Mouse (Mus musculus): ENCODE results near the gene Hist1h3i. TPM values are rescaled to one million over a fixed set of nuclear protein-coding genes. Genes with fewer than 3 reads are reported as not detected.
"Not testable (repeated sequence)": the region's sequence is repeated elsewhere in the genome, so short reads cannot be mapped to it uniquely, and the experiment has no call there.

Hist1h3i gene
- polyA plus RNA-seq (2015; fragmentation: Nextera tagmentation; extraction: Ambion mirVana): 128 and 155 TPM in 2 replicates

DNA sequence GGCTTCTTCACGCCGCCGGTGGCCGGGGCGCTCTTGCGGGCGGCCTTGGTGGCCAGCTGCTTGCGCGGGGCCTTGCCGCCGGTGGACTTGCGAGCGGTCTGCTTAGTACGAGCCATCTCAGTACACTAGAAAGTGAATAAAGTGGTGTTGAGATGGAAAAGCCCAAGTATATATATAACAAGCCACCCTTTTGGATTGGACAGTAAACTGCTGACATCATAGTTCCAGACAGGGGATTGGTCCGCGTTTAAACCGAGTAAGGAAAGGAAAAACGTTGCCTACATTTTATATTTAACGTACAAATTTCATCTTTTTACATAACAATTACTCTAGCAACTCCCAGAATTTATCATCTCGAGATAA lies at the start of gene Hist1h3i:
Hist1h3i (minus strand) TSS at position 116 of the 363 bp plus-strand sequence.
- no peaks in the 10 kb centered on the region for H3K27me3 ChIP-seq
- under 1% methylated on average over 15 of the region's 20 CpGs for WGBS
- H3K36me3 ChIP-seq: no peaks in the 10 kb centered on the region

DNA sequence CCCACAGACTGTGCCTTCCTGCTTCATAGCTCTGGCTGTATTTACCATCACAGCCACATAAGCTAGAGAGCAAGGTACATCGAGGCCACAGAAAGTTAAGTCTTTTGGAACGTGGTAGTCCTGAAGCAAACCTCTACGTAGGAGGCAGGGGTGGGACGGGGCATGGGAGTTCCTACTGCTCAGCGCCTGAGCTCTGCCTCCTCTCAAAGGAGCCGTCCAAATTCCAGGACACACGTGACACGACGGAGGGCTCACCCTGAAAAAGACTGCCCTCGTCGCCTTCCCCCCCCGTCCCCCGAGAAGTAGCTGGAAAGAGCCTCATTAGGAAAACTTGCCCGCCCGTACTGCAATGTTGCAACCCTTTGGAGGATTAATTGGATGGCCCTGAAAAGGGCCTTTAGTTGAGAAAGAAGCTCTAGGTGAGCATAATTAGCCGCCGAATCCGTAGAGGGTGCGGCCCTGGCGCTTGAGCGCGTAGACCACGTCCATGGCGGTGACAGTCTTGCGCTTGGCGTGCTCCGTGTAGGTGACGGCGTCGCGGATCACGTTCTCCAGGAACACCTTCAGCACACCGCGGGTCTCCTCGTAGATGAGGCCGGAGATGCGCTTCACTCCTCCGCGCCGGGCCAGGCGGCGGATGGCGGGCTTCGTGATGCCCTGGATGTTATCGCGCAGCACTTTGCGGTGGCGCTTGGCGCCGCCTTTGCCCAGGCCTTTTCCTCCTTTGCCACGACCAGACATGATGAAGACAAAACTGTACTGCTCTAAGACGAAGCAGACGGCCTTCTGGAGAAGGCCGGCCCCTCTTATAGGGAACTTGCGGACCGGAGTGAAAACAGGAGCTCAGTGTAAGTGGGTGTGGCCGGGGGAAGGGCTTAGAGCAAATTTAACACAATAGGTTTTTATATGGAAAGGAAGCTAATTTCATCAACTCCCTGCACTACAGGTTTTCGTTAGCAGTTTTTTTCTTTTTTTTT lies 48.5 kb upstream of the Hist1h3i start, which contains the start of gene Hist1h4n:
Hist1h4n (minus strand) TSS at position 779 of the 977 bp plus-strand sequence.
- H3K27ac ChIP-seq: peak within 1 kb of the TSS; percentile 66
- peak within 1 kb of the TSS; percentile 50 for H3K4me2 ChIP-seq

More for the DNA sequence above, at the start of gene Hist1h3i:
- no peaks in the 10 kb centered on the region for H3K9me3 ChIP-seq
- H3K4me3 ChIP-seq: peak within 1 kb of the TSS; percentile 48
- H3K4me1 ChIP-seq: peaks cover 44% of the 10 kb centered on the region
- ATAC-seq (ENCODE audit: insufficient number of reproducible peaks, insufficient read depth, low FRiP score, low TSS enrichment, low read depth): peak; percentile 77
- peak within 1 kb of the TSS; percentile 95 for H3K27ac ChIP-seq
- H3K4me2 ChIP-seq: peak within 1 kb of the TSS; percentile 73
- H3K9ac ChIP-seq: peak within 1 kb of the TSS; percentile 78

DNA sequence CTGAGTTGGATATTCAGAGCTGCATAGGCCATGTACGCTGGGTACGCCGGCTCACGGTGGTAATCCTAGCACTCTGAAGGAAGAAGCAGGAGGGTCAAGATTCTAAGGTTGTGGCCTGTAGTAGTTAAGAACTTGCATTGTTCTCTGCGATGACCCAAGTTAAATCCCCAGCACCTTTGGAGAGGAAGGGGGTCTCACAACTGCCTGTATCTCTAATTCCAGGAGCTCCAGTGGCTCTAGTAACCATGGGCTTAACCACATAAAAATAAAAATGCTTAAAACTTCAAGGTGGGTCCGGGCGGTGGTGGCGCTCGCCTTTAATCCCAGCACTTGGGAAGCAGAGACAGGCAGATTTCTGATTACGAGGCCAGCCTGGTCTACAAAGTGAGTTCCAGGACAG lies 47.2 kb upstream of the Hist1h3i start:
- H3K4me2 ChIP-seq: 0 out of 2 replicates have a peak overlapping the region, but pooled peaks have one; percentile 2
- no peaks in the 10 kb centered on the region for H3K9me3 ChIP-seq
- no peaks in the 10 kb centered on the region for H3K27me3 ChIP-seq
- ATAC-seq (ENCODE audit: insufficient number of reproducible peaks, insufficient read depth, low FRiP score, low TSS enrichment, low read depth): no peak
- WGBS: 87% methylated on average over 10 of the region's 10 CpGs
- H3K36me3 ChIP-seq: no peaks in the 10 kb centered on the region
- no peak overlapping the region for H3K9ac ChIP-seq
- H3K27ac ChIP-seq: peak overlapping the region; percentile 23; the same call in 1 of the 2 replicates
- no peaks in the 10 kb centered on the region for H3K4me1 ChIP-seq
- no peak overlapping the region for H3K4me3 ChIP-seq

More for the DNA sequence above, 48.5 kb upstream of the Hist1h3i start, which contains the start of gene Hist1h4n:
- H3K27me3 ChIP-seq, H3K9me3 ChIP-seq, H3K4me1 ChIP-seq, H3K36me3 ChIP-seq: not testable (repeated sequence)
- H3K9ac ChIP-seq: peak within 1 kb of the TSS; percentile 49; the same call in 1 of the 2 replicates
- ATAC-seq (ENCODE audit: insufficient number of reproducible peaks, insufficient read depth, low FRiP score, low TSS enrichment, low read depth): peak; percentile 83
- WGBS: under 1% methylated on average over 26 of the region's 58 CpGs
- H3K4me3 ChIP-seq: peak within 1 kb of the TSS; percentile 29; the same call in 1 of the 2 replicates

DNA sequence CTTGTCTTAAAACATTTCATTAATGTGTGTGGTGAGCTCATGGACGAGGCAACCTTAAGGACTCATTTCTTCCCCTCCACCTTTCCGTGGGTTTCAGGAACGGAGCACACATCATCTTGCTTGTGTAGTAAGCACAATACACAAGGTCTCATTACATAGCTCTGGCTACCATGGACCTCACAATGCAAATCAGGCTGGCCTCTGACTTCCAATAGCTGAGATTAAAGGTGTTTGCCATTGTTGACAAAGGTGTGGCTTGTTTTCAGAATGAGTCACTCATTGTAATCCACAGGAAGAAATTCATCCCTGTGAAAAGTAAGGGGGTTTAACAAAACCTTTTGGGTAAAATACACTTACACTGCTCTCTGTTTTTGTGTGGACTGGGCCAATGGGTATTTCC lies 45.3 kb upstream of the Hist1h3i start:
- no peak overlapping the region for H3K27ac ChIP-seq
- no peaks in the 10 kb centered on the region for H3K4me1 ChIP-seq
- no peak for ATAC-seq (ENCODE audit: insufficient number of reproducible peaks, insufficient read depth, low FRiP score, low TSS enrichment, low read depth)
- H3K4me2 ChIP-seq: no peak overlapping the region
- H3K9me3 ChIP-seq: no peaks in the 10 kb centered on the region
- 80% methylated on average over 3 of the region's 3 CpGs for WGBS
- no peak overlapping the region for H3K9ac ChIP-seq
- H3K27me3 ChIP-seq: no peaks in the 10 kb centered on the region
- no peak overlapping the region for H3K4me3 ChIP-seq
- no peaks in the 10 kb centered on the region for H3K36me3 ChIP-seq

DNA sequence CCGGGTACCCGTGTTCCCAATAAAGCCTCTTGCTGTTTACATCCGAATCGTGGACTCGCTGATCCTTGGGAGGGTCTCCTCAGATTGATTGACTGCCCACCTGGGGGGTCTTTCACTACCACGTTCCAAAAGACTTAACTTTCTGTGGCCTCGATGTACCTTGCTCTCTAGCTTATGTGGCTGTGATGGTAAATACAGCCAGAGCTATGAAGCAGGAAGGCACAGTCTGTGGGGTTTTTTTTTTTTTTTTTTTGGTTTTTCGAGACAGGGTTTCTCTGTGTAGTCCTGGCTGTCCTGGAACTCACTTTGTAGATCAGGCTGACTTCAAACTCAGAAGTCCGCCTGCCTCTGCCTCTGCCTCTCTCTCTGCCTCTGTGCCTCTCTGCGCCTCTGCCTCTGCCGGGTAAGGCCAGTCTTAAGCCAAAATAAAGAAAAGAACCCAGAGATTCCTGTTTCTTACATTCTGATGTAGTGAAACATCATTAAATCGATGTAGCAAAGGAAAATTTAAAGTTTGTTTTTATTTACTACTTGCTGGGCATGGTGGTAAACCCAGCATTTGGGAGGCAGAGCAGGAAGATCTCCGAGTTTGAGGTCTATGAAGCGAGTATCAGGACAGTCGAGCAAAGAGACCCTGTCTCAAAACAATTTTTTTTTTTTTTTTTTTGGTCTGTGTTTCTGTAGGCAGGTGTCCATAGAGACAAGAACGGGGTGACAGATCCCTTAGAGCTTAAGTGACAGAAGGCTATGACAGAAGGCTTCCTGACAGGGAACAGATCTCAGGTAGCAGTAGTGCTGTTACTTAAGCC lies 37.1 kb upstream of the Hist1h3i start:
- not testable (repeated sequence) for H3K4me2 ChIP-seq; H3K4me3 ChIP-seq; H3K9me3 ChIP-seq; H3K27ac ChIP-seq; H3K27me3 ChIP-seq; H3K9ac ChIP-seq; H3K4me1 ChIP-seq; H3K36me3 ChIP-seq; ATAC-seq (ENCODE audit: insufficient number of reproducible peaks, insufficient read depth, low FRiP score, low TSS enrichment, low read depth)
- WGBS: 82% methylated on average over 6 of the region's 16 CpGs

DNA sequence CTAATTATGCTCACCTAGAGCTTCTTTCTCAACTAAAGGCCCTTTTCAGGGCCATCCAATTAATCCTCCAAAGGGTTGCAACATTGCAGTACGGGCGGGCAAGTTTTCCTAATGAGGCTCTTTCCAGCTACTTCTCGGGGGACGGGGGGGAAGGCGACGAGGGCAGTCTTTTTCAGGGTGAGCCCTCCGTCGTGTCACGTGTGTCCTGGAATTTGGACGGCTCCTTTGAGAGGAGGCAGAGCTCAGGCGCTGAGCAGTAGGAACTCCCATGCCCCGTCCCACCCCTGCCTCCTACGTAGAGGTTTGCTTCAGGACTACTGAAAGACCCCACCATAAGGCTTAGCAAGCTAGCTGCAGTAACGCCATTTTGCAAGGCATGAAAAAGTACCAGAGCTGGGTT lies 28.9 kb upstream of the Hist1h3i start:
- H3K27me3 ChIP-seq, H3K9ac ChIP-seq, H3K36me3 ChIP-seq, H3K4me1 ChIP-seq, H3K9me3 ChIP-seq: not testable (repeated sequence)
- Histone ChIP-seq H3K4me3 (peak overlapping the region; percentile 26), H3K27ac (peak overlapping the region; percentile 51; the same call in 1 of the 2 replicates), H3K4me2 (peak overlapping the region; percentile 48)
- WGBS: under 1% methylated on average over 14 of the region's 14 CpGs
- ATAC-seq (ENCODE audit: insufficient number of reproducible peaks, insufficient read depth, low FRiP score, low TSS enrichment, low read depth): peak; percentile 66

DNA sequence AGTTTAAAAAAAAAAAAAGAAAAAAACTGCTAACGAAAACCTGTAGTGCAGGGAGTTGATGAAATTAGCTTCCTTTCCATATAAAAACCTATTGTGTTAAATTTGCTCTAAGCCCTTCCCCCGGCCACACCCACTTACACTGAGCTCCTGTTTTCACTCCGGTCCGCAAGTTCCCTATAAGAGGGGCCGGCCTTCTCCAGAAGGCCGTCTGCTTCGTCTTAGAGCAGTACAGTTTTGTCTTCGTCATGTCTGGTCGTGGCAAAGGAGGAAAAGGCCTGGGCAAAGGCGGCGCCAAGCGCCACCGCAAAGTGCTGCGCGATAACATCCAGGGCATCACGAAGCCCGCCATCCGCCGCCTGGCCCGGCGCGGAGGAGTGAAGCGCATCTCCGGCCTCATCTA lies 28.4 kb upstream of the Hist1h3i start, which contains the start of gene Hist1h4m:
Hist1h4m (plus strand) TSS at position 208 of the 400 bp plus-strand sequence.
- peak; percentile 64; the same call in 1 of the 2 replicates for ATAC-seq (ENCODE audit: insufficient number of reproducible peaks, insufficient read depth, low FRiP score, low TSS enrichment, low read depth)
- not testable (repeated sequence) for H3K4me1 ChIP-seq, H3K36me3 ChIP-seq, H3K9me3 ChIP-seq, H3K27me3 ChIP-seq, H3K9ac ChIP-seq
- WGBS: no CpG with 5 or more reads among the region's 24 CpGs
- peak within 1 kb of the TSS; percentile 26 for H3K4me3 ChIP-seq
- peak within 1 kb of the TSS; percentile 48 for H3K4me2 ChIP-seq
- peak within 1 kb of the TSS; percentile 51; the same call in 1 of the 2 replicates for H3K27ac ChIP-seq

DNA sequence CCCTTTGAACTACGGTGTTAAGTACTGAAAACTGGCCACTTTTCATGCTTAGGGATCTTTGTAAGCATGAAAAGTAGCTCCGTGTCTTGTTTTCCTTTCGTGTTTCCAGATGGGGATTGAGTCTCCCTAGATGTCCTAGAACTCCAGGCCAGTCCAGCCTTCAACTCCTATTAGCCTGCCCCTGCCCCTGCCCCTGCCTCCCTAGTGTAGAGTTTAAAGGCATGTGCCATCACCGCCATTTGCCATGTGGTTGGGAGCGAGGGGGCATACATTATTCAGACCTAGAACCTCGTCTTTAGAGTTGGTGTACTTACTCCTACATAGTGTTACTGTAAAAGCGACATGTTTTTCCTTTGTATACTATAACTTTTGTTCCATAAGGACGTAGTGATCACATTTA lies 27.9 kb upstream of the Hist1h3i start:
- not testable (repeated sequence) for H3K27ac ChIP-seq; H3K36me3 ChIP-seq; H3K4me1 ChIP-seq; H3K9me3 ChIP-seq; H3K4me2 ChIP-seq; H3K9ac ChIP-seq; ATAC-seq (ENCODE audit: insufficient number of reproducible peaks, insufficient read depth, low FRiP score, low TSS enrichment, low read depth); H3K27me3 ChIP-seq; H3K4me3 ChIP-seq
- no CpG with 5 or more reads among the region's 8 CpGs for WGBS

DNA sequence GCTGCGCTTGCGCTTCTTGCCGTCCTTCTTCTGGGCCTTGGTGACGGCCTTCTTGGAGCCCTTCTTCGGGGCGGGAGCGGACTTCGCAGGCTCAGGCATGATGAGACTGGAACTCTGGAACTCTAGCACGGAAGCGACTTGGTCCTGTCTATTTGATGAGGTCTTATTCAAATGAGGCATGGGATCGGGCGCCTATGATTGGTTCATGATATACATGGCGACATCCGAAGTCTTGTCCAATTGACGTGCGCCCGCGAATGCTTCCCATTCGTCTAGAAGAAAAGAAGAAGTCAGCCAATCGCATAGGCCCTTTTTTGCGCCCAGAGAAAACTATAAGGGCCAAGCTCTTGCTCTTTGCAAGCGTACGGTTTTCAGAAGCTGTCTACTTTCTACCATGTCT lies 26.9 kb upstream of the Hist1h3i start, which contains the start of the genes Hist1h2bq and Hist1h2ao:
Hist1h2bq (minus strand) TSS at position 125 of the 400 bp plus-strand sequence.
Hist1h2ao (plus strand) TSS at position 393 of the 400 bp plus-strand sequence.
- not testable (repeated sequence) for H3K9ac ChIP-seq, H3K36me3 ChIP-seq, H3K4me2 ChIP-seq, H3K27ac ChIP-seq, H3K27me3 ChIP-seq, H3K9me3 ChIP-seq, H3K4me1 ChIP-seq, H3K4me3 ChIP-seq
- peak; percentile 96 for ATAC-seq (ENCODE audit: insufficient number of reproducible peaks, insufficient read depth, low FRiP score, low TSS enrichment, low read depth)
- whole genome bisulfite sequencing: no CpG with 5 or more reads among the region's 23 CpGs

DNA sequence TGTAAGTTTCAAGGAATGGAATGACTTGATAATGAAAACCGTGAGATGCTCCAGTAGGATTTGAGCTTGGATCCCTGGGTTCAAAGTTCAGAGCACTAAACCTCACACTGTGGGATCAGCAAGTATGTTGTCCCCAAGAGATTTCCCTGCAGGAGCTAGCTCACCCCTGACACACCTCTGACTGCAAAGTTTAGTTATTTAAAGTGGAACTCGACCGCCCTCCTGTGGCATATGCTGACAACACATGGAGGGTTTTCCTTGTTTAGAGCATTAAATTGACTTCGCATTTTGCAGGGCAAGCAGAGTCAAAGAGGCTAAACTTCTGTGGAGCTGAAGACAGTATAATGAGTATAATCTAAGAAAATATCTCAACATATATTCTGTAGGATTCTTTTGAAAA lies 19.9 kb upstream of the Hist1h3i start:
- no CpG with 5 or more reads among the region's 4 CpGs for WGBS
- not testable (repeated sequence) for H3K27ac ChIP-seq, H3K4me1 ChIP-seq, H3K9ac ChIP-seq, H3K4me3 ChIP-seq, H3K27me3 ChIP-seq, H3K9me3 ChIP-seq, H3K4me2 ChIP-seq, H3K36me3 ChIP-seq
- ATAC-seq (ENCODE audit: insufficient number of reproducible peaks, insufficient read depth, low FRiP score, low TSS enrichment, low read depth): peak; percentile 56; the same call in 1 of the 2 replicates

DNA sequence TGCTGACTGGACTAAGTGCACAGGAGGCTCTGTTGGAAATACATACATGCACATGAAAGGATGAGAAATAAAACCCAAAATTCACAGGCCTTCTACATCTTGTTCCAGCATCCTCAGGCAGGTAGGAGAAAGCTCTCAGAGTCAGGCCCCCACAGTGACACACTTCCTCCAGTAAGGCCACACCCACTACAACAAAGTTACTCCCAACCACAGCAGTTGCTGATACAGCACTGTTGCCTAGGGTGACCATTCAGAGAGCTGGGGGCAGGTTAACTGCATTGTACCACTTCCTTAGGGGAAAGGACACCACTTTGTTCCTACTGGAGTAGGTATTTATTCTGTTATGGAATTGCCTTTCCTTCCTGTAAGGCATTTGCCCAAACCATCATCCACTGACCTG lies 14.0 kb upstream of the Hist1h3i start:
- not testable (repeated sequence) for H3K27me3 ChIP-seq; H3K36me3 ChIP-seq; H3K27ac ChIP-seq; H3K9ac ChIP-seq; H3K4me1 ChIP-seq; H3K4me3 ChIP-seq; ATAC-seq (ENCODE audit: insufficient number of reproducible peaks, insufficient read depth, low FRiP score, low TSS enrichment, low read depth); H3K4me2 ChIP-seq; H3K9me3 ChIP-seq
